Mouse (Mus musculus) lung, adult 2 months (tissue): ENCODE measurements around the gene Ankrd50. TPM values are rescaled to one million over a fixed set of nuclear protein-coding genes. Genes with fewer than 3 reads are reported as not detected.

ENCODE experiments used
- DNase-seq: peaks from one replicate; pipeline ENCODE4 v3.0.0; 2022
- H3K4me1 ChIP-seq: fragments of 200-500 bp; 2 replicates; pipeline ENCODE4 v1.6.1; 2011; ENCODE audit warnings: low read length; ENCODE audit not compliant: control insufficient read depth, insufficient read depth
- H3K4me3 ChIP-seq: fragments of 200-500 bp; replicated peaks from 2 replicates; pipeline ENCODE3; 2011; ENCODE audit warnings: low read depth, mild to moderate bottlenecking, control low read depth, low read length; ENCODE audit errors: extremely low read depth
- CTCF ChIP-seq: fragments of 200-500 bp; IDR thresholded peaks from 2 replicates; pipeline ENCODE4 v1.5.1; 2011; ENCODE audit warnings: mild to moderate bottlenecking, low read length, control low read depth; ENCODE audit not compliant: insufficient read depth
- POLR2A ChIP-seq: fragments of 200-500 bp; IDR thresholded peaks from 2 replicates; pipeline ENCODE4 v1.6.1; 2011; ENCODE audit warnings: low read depth, mild to moderate bottlenecking, control low read depth, low read length, borderline replicate concordance; ENCODE audit errors: extremely low read depth
- WGBS: fragments of 180-500 bp; shearing (Covaris S2); methylation state at CpG from one replicate; pipeline ENCODE4 v1.1.7; 2018; 5-methylcytosine and 5-hydroxymethylcytosine counted together
- polyA plus RNA-seq: library from polyadenylated mRNA; depleted of rRNA; stranded (reverse); fragments of >200 nt; gene quantifications from 2 replicates; pipeline ENCODE4 v1.2.3, GENCODE M21; 2012

Ankrd50 gene
- polyA plus RNA-seq, 1 experiment: 56.4 TPM

GRCm38 (mm10) chr3:38423966-38424365 is 60.7 kb downstream of the Ankrd50 start:
- Histone ChIP-seq H3K4me3 (no peak overlapping the region), H3K4me1 (peaks cover 2% of the 10 kb centered on the region)
- no peak for DNase-seq
- WGBS: 25% methylated on average over 4 of the region's 4 CpGs
- TF ChIP-seq CTCF (no peak), POLR2A (no peak)

- no peak for DNase-seq
- TF ChIP-seq CTCF (no peak), POLR2A (no peak)
- Histone ChIP-seq H3K4me1 (peaks cover 2% of the 10 kb centered on the region; the same call in 1 of the 2 replicates), H3K4me3 (no peak overlapping the region)
- 92% methylated on average over 3 of the region's 3 CpGs for WGBS
Measured at GRCm38 (mm10) chr3:38419896-38420295, 64.7 kb downstream of the Ankrd50 start.

- H3K4me1 ChIP-seq: no peaks in the 10 kb centered on the region
- 60% methylated on average over 3 of the region's 3 CpGs for WGBS
- TF ChIP-seq CTCF (no peak), POLR2A (no peak)
- no peak overlapping the region for H3K4me3 ChIP-seq
- no peak for DNase-seq
Measured at GRCm38 (mm10) chr3:38415292-38415930, 69.2 kb downstream of the Ankrd50 start.
